Mouse (Mus musculus) CD4-positive naive resting alpha-beta T cell, adult 57 days (primary cell): ENCODE data around the gene Igfl3. TPM values are rescaled to one million over a fixed set of nuclear protein-coding genes. Genes with fewer than 3 reads are reported as not detected.

Experiments
- total RNA-seq: library from RNA; stranded (reverse); gene quantifications from one replicate; pipeline ENCODE4 v1.2.4, GENCODE M21; 2023

Igfl3 gene
- not detected for total RNA-seq

DNA sequence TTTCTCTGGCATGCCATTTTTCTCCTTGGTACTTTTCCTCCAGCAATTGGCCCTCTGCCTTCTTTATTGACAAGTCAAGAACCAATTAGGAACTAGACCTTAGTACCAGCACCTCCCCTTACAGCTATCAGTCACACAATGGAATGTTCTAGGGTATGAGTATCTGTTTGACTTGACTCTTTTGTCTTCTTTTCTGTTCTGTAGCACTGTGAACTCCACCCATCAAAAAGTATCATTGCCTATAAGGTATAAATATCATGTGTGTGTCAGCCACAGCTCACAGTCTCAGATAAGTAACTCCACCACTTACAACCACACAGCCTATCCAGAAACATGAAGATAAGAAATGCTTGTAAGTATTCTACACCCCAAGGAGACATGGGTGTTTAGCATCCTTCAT lies at the start of gene Igfl3:
Gene Igfl3 (plus strand): TSS at position 301 of the 400 bp plus-strand sequence.

Other genes with a start within 250 kb of the Igfl3 start
- not detected for gene Ceacam11, start 204.4 kb upstream of the Igfl3 start, total RNA-seq
- not detected for gene Ceacam13, start 166.6 kb upstream of the Igfl3 start, total RNA-seq
- not detected for gene Ceacam12, start 110.6 kb upstream of the Igfl3 start, total RNA-seq
- not detected for gene Mill1, start 68.9 kb downstream of the Igfl3 start, total RNA-seq
- gene Psg18, start 178.5 kb downstream of the Igfl3 start, total RNA-seq = not detected